Mouse (Mus musculus): ENCODE results near the gene Tmem151b. TPM values are rescaled to one million over a fixed set of nuclear protein-coding genes. Genes with fewer than 3 reads are reported as not detected.

Gene Tmem151b
- polyA plus RNA-seq, 1 experiment from 2014 or later: 8.2 TPM

DNA sequence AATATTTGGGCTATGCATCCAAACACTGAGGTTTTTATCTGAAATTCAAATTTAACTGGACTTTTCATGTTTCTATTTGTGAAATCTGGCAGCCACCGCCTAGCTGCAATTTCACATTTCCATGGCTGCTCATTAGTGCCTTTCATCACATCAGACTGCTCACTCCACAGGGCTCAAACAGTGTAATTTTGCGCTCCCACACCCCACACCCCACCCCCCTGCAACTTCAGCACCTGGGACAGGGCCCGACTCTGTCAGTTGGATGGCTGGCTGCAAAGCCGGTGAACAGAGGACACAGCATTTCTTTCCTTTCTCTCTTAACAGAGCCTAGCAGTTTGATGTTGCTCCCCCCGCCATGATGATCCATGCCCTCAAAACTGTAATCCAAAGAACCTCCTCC lies 13.2 kb downstream of the Tmem151b start:
- Histone ChIP-seq H3K27me3 (ENCODE audit: control insufficient read depth, insufficient read depth, low read length) (peaks cover 4% of the 10 kb centered on the region), H3K4me1 (replicated peaks; ENCODE audit: control insufficient read depth, insufficient read depth, low read length) (no peaks in the 10 kb centered on the region), H3K4me2 (ENCODE audit: low read depth, low read length, severe bottlenecking) (no peak overlapping the region), H3K9me3 (ENCODE audit: control insufficient read depth, low read length) (no peaks in the 10 kb centered on the region), H3K36me3 (ENCODE audit: control insufficient read depth, insufficient read depth, low read length) (no peaks in the 10 kb centered on the region), H3K9ac (ENCODE audit: low read length) (no peak overlapping the region), H3K27ac (ENCODE audit: low read depth, low read length) (no peak overlapping the region), H3K4me3 (ENCODE audit: low read depth, low read length) (no peak overlapping the region)
- DNase-seq (ENCODE audit: low spot score): peak; percentile 71
- 14% methylated on average over 5 of the region's 5 CpGs for WGBS
- no peak for ATAC-seq (replicated peaks; ENCODE audit: low FRiP score)

DNA sequence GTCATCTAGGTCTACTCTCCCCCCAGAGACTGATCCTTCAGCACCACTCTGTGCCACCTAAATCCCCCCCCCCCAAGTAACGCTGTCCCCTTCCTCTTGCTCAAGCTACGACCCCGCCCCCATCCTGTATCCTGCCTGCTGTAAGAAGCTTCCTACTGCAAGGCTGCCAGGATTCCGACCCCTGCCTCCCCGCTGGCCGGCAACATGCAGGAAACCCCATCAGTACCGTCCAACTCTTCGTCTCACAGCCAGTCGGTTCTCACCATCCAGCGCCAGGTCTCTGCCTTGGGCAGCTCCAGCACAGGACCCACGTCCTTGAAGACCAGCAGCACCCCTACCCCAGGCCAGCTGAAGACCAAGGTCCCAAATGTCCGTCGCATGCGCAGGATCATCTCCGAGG lies 16.6 kb downstream of the Tmem151b start:
- peaks cover 6% of the 10 kb centered on the region for H3K27me3 ChIP-seq (ENCODE audit: control insufficient read depth, insufficient read depth, low read length)
- no peak overlapping the region for H3K4me3 ChIP-seq (ENCODE audit: low read depth, low read length)
- no peaks in the 10 kb centered on the region for H3K9me3 ChIP-seq (ENCODE audit: control insufficient read depth, low read length)
- no peak for DNase-seq (ENCODE audit: low spot score)
- no peaks in the 10 kb centered on the region for H3K36me3 ChIP-seq (ENCODE audit: control insufficient read depth, insufficient read depth, low read length)
- no peak overlapping the region for H3K9ac ChIP-seq (ENCODE audit: low read length)
- H3K27ac ChIP-seq (ENCODE audit: low read depth, low read length): no peak overlapping the region
- H3K4me1 ChIP-seq (replicated peaks; ENCODE audit: control insufficient read depth, insufficient read depth, low read length): no peaks in the 10 kb centered on the region
- WGBS: 58% methylated on average over 15 of the region's 15 CpGs
- no peak overlapping the region for H3K4me2 ChIP-seq (ENCODE audit: low read depth, low read length, severe bottlenecking)
- ATAC-seq (replicated peaks; ENCODE audit: low FRiP score): no peak

DNA sequence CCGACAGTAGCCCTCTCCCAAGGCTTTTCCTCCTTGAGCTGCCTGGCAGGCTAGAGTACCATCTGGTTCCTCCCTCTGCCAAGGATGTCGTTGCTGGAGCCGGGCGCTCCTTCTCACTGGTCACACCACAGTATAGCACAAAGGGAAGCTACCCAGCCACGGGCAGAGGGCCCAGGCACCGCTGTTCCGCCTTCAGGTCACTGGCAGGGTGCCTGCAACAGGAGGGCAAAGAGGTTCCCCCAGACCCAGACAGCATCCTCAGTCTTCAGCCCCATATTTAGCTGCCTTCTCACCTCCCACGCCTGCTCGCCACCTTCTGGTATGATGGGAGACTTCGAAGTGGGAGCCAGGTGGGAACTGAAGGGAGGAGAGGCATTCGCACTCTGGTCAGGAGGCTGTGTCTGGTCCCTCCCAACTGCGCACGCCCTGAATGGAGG lies 19.1 kb downstream of the Tmem151b start:
- Histone ChIP-seq H3K36me3 (ENCODE audit: control insufficient read depth, insufficient read depth, low read length) (no peaks in the 10 kb centered on the region), H3K4me3 (ENCODE audit: low read depth, low read length) (no peak overlapping the region), H3K4me1 (replicated peaks; ENCODE audit: control insufficient read depth, insufficient read depth, low read length) (0 out of 2 replicates have a peak, but pooled peaks cover 2% of the 10 kb centered on the region), H3K9ac (ENCODE audit: low read length) (no peak overlapping the region), H3K4me2 (ENCODE audit: low read depth, low read length, severe bottlenecking) (no peak overlapping the region), H3K27ac (ENCODE audit: low read depth, low read length) (no peak overlapping the region), H3K9me3 (ENCODE audit: control insufficient read depth, low read length) (no peaks in the 10 kb centered on the region), H3K27me3 (ENCODE audit: control insufficient read depth, insufficient read depth, low read length) (peaks cover 6% of the 10 kb centered on the region)
- no peak for DNase-seq (ENCODE audit: low spot score)
- no peak for ATAC-seq (replicated peaks; ENCODE audit: low FRiP score)
- 62% methylated on average over 13 of the region's 13 CpGs for WGBS

DNA sequence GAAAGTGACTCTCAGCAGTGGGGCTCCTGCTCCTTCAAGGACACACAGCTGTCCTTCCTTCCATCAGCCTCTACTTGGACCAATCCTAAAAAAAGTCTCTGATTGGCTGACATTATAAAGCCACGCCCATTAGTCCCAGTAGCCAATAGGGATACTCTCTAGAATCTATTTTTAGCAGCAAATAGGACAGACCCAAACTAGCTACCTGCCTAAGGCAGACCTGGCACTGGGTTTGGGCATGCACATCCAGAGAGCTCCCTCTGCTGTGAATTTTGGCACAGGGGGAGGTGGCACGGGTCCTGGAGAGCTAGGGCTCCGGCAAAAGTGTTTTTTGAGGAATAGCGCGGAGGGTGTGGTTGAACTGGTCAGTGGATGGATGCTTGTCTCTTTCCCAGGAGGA lies 22.9 kb downstream of the Tmem151b start:
- Histone ChIP-seq H3K4me3 (ENCODE audit: low read depth, low read length) (no peak overlapping the region), H3K9me3 (ENCODE audit: control insufficient read depth, low read length) (no peaks in the 10 kb centered on the region), H3K9ac (ENCODE audit: low read length) (no peak overlapping the region), H3K4me1 (replicated peaks; ENCODE audit: control insufficient read depth, insufficient read depth, low read length) (0 out of 2 replicates have a peak, but pooled peaks cover 4% of the 10 kb centered on the region), H3K4me2 (ENCODE audit: low read depth, low read length, severe bottlenecking) (no peak overlapping the region), H3K27me3 (ENCODE audit: control insufficient read depth, insufficient read depth, low read length) (peaks cover 4% of the 10 kb centered on the region), H3K36me3 (ENCODE audit: control insufficient read depth, insufficient read depth, low read length) (no peaks in the 10 kb centered on the region), H3K27ac (ENCODE audit: low read depth, low read length) (no peak overlapping the region)
- ATAC-seq (replicated peaks; ENCODE audit: low FRiP score) (no peak), DNase-seq (ENCODE audit: low spot score) (no peak)
- 17% methylated on average over 5 of the region's 5 CpGs for WGBS

DNA sequence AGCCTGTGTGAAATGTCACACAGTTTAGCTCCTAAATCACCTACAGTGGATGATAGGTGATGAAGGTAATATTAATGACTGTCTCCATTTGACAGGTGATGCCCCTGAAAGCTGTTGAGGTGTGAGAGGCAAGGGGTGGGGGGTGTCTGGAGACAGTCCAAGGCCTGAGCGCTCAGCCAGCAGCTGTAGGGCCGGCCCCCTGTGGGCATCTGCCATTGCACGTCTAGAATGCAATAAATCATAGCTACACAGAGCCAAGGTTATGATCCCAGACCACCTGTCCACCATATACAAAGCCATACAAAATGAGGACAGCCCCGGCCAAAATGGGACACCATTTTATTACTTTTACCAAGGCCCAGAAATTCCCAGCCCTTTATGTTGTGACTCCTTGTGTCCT lies 24.5 kb downstream of the Tmem151b start:
- DNase-seq (ENCODE audit: low spot score) (no peak), ATAC-seq (replicated peaks; ENCODE audit: low FRiP score) (no peak)
- no peaks in the 10 kb centered on the region for H3K36me3 ChIP-seq (ENCODE audit: control insufficient read depth, insufficient read depth, low read length)
- no peaks in the 10 kb centered on the region for H3K27me3 ChIP-seq (ENCODE audit: control insufficient read depth, insufficient read depth, low read length)
- no peak overlapping the region for H3K4me2 ChIP-seq (ENCODE audit: low read depth, low read length, severe bottlenecking)
- 84% methylated on average over 4 of the region's 4 CpGs for WGBS
- no peak overlapping the region for H3K9ac ChIP-seq (ENCODE audit: low read length)
- H3K9me3 ChIP-seq (ENCODE audit: control insufficient read depth, low read length): no peaks in the 10 kb centered on the region
- 0 out of 2 replicates have a peak, but pooled peaks cover 4% of the 10 kb centered on the region for H3K4me1 ChIP-seq (replicated peaks; ENCODE audit: control insufficient read depth, insufficient read depth, low read length)
- H3K27ac ChIP-seq (ENCODE audit: low read depth, low read length): no peak overlapping the region
- H3K4me3 ChIP-seq (ENCODE audit: low read depth, low read length): no peak overlapping the region

DNA sequence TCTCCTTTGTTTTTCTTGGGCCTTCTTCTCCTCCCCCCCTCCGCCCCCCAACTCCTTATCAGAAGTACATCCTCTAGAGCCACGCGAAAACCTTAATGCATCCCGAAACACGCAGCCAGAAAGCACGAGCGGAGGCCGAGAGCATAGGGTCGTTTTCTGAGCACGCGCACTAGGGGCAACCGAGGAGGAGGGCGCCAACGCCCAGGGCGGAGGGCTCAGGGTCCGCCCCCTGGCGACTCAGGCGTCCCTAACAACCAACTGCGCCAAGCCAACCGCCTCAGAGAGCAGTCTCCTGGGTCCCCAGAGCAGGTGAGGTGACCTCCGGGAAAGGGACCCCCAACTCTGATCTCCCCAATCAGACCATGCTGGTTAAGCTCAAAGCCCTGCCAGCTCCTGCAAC lies 26.2 kb downstream of the Tmem151b start, which contains the start of gene Tcte1:
Gene Tcte1 (plus strand): TSS at position 172 of the 400 bp plus-strand sequence.
- H3K9ac ChIP-seq (ENCODE audit: low read length): peak within 1 kb of the TSS; percentile 48
- peak within 1 kb of the TSS; percentile 34 for H3K4me3 ChIP-seq (ENCODE audit: low read depth, low read length)
- ATAC-seq (replicated peaks; ENCODE audit: low FRiP score): peak; percentile 89
- H3K9me3 ChIP-seq (ENCODE audit: control insufficient read depth, low read length): no peaks in the 10 kb centered on the region
- 0 out of 2 replicates have a peak, but pooled peaks cover 4% of the 10 kb centered on the region for H3K4me1 ChIP-seq (replicated peaks; ENCODE audit: control insufficient read depth, insufficient read depth, low read length)
- no peaks in the 10 kb centered on the region for H3K27me3 ChIP-seq (ENCODE audit: control insufficient read depth, insufficient read depth, low read length)
- H3K27ac ChIP-seq (ENCODE audit: low read depth, low read length): no peak within 1 kb of the TSS
- DNase-seq (ENCODE audit: low spot score): peak; percentile 85
- peak within 1 kb of the TSS; percentile 66 for H3K4me2 ChIP-seq (ENCODE audit: low read depth, low read length, severe bottlenecking)
- no peaks in the 10 kb centered on the region for H3K36me3 ChIP-seq (ENCODE audit: control insufficient read depth, insufficient read depth, low read length)
- WGBS: under 1% methylated on average over 21 of the region's 21 CpGs

DNA sequence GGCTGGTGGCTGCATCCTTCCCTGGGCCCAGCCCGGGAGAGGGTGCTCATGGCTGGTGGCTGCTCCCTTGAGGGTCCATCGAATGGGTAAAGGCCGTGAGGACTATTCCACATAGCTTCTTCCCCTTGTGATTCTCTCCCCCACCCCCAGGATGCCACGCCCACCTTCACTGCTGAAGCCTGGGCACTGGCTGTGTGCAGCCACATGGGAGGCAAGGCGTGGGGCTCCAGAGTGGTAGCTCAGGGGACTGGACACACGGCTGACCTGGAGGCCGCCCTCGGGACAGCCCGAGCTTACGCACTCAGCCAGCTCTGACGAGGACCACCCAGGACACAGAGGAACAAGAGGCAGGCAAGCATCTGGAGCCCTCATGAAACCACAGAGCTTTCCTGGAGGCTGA lies 29.3 kb downstream of the Tmem151b start:
- WGBS: 82% methylated on average over 11 of the region's 11 CpGs
- no peak overlapping the region for H3K27ac ChIP-seq (ENCODE audit: low read depth, low read length)
- no peaks in the 10 kb centered on the region for H3K36me3 ChIP-seq (ENCODE audit: control insufficient read depth, insufficient read depth, low read length)
- no peak overlapping the region for H3K9ac ChIP-seq (ENCODE audit: low read length)
- H3K4me1 ChIP-seq (replicated peaks; ENCODE audit: control insufficient read depth, insufficient read depth, low read length): 0 out of 2 replicates have a peak, but pooled peaks cover 2% of the 10 kb centered on the region
- H3K4me3 ChIP-seq (ENCODE audit: low read depth, low read length): no peak overlapping the region
- no peak for DNase-seq (ENCODE audit: low spot score)
- no peaks in the 10 kb centered on the region for H3K9me3 ChIP-seq (ENCODE audit: control insufficient read depth, low read length)
- no peaks in the 10 kb centered on the region for H3K27me3 ChIP-seq (ENCODE audit: control insufficient read depth, insufficient read depth, low read length)
- ATAC-seq (replicated peaks; ENCODE audit: low FRiP score): no peak
- H3K4me2 ChIP-seq (ENCODE audit: low read depth, low read length, severe bottlenecking): no peak overlapping the region

DNA sequence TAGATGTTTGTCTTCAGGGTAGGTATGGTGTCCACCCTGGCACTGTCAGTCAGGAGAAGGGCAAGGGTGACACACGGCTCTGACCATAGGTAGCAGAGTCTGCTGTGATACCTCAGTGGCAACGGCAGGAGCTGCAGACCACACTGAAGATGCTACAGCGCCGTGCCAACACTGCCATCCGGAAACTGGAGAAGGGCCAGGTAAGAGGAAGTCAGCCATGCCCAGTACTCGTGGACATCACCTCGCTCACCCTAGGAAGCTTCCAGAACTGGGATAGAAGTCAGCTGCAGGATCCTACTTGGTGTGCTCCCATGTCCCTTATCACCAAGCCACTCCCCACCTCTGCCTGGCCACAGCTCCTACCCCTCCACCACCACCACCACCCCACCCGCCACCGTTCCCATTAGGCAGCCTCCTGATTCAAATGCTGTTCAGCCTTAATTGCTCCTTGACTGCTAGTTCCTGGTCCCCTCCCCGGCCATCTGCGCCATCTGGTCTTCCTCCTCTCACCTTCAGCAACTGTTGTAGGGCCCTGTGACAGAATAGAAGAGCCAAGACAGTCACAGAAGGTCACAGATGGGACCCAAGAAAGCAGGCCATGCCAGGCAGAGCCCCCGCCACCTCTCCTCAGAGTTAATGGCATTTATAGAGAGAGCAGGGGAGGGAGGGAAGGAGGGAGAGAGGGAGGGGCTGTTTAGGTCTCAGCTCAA lies 30.6 kb downstream of the Tmem151b start:
- Histone ChIP-seq H3K27me3 (ENCODE audit: control insufficient read depth, insufficient read depth, low read length) (no peaks in the 10 kb centered on the region), H3K4me3 (ENCODE audit: low read depth, low read length) (no peak overlapping the region), H3K36me3 (ENCODE audit: control insufficient read depth, insufficient read depth, low read length) (no peaks in the 10 kb centered on the region), H3K27ac (ENCODE audit: low read depth, low read length) (no peak overlapping the region), H3K9ac (ENCODE audit: low read length) (no peak overlapping the region), H3K9me3 (ENCODE audit: control insufficient read depth, low read length) (no peaks in the 10 kb centered on the region), H3K4me1 (replicated peaks; ENCODE audit: control insufficient read depth, insufficient read depth, low read length) (0 out of 2 replicates have a peak, but pooled peaks cover 2% of the 10 kb centered on the region), H3K4me2 (ENCODE audit: low read depth, low read length, severe bottlenecking) (no peak overlapping the region)
- 90% methylated on average over 12 of the region's 12 CpGs for WGBS
- DNase-seq (ENCODE audit: low spot score): no peak
- ATAC-seq (replicated peaks; ENCODE audit: low FRiP score): no peak
